Mouse (Mus musculus): ENCODE data around the gene Mybbp1a.
A peak's percentile ranks its signal among the peaks of the same experiment; 100 is the strongest.

Gene Mybbp1a

GRCm38 (mm10) chr11:72440965-72441664, at the start of gene Mybbp1a:
Gene Mybbp1a (plus strand): TSS chr11:72441355.
- peak; percentile 98 for DNase-seq

- DNase-seq: no peak
Observed at GRCm38 (mm10) chr11:72393243-72393642, 47.9 kb upstream of the Mybbp1a start.

GRCm38 (mm10) chr11:72393669-72394068, 47.5 kb upstream of the Mybbp1a start:
- DNase-seq: no peak

- no peak for DNase-seq
Observed at GRCm38 (mm10) chr11:72394694-72395093, 46.5 kb upstream of the Mybbp1a start.

GRCm38 (mm10) chr11:72395652-72396051, 45.5 kb upstream of the Mybbp1a start:
- DNase-seq: no peak

GRCm38 (mm10) chr11:72396621-72397020, 44.5 kb upstream of the Mybbp1a start:
- DNase-seq: no peak

- peak; percentile 11 for DNase-seq
Observed at GRCm38 (mm10) chr11:72397072-72397471, 44.1 kb upstream of the Mybbp1a start.

- DNase-seq: no peak
Observed at GRCm38 (mm10) chr11:72397811-72398525, 43.2 kb upstream of the Mybbp1a start.

GRCm38 (mm10) chr11:72401068-72401467, 40.1 kb upstream of the Mybbp1a start:
- no peak for DNase-seq

- no peak for DNase-seq
Observed at GRCm38 (mm10) chr11:72402017-72402416, 39.1 kb upstream of the Mybbp1a start.

- no peak for DNase-seq
Observed at GRCm38 (mm10) chr11:72402969-72403368, 38.2 kb upstream of the Mybbp1a start.

GRCm38 (mm10) chr11:72405532-72405931, 35.6 kb upstream of the Mybbp1a start:
- no peak for DNase-seq

GRCm38 (mm10) chr11:72406079-72406675, 35.0 kb upstream of the Mybbp1a start:
- no peak for DNase-seq

GRCm38 (mm10) chr11:72407081-72407480, 34.1 kb upstream of the Mybbp1a start:
- DNase-seq: no peak

- no peak for DNase-seq
Observed at GRCm38 (mm10) chr11:72407574-72407973, 33.6 kb upstream of the Mybbp1a start.

- no peak for DNase-seq
Observed at GRCm38 (mm10) chr11:72408451-72409170, 32.5 kb upstream of the Mybbp1a start.

- DNase-seq: no peak
Observed at GRCm38 (mm10) chr11:72409649-72410385, 31.3 kb upstream of the Mybbp1a start.

GRCm38 (mm10) chr11:72410521-72411092, 30.5 kb upstream of the Mybbp1a start:
- no peak for DNase-seq

- peak; percentile 42 for DNase-seq
Observed at GRCm38 (mm10) chr11:72411093-72411921, 29.8 kb upstream of the Mybbp1a start, which contains the start of gene Smtnl2. Gene Smtnl2 (minus strand): TSS chr11:72411713.

GRCm38 (mm10) chr11:72411945-72412344, 29.2 kb upstream of the Mybbp1a start:
- no peak for DNase-seq

GRCm38 (mm10) chr11:72413016-72413415, 28.1 kb upstream of the Mybbp1a start:
- no peak for DNase-seq
